Comparison of ENCODE assay signal across 20 mouse cellular contexts in genomic region chr8:79153201-79153600, GRCm38 (mm10).
"Had no signal": no experiment of that assay in that cellular context is flagged by ENCODE, and none has a peak within 500 bp of the region (broad histone marks: within the 10 kb centered on the region; RNA-seq: fewer than 3 reads in every experiment).

No protein-coding gene starts in this region.

- H3K27me3 ChIP-seq: intestine, embryonic 15.5 days; kidney, embryonic 15.5 days; liver, embryonic 12.5 days; liver, embryonic 15.5 days; lung, embryonic 15.5 days; megakaryocyte, embryonic 14.5 days; midbrain, embryonic 13.5 days; neural tube, embryonic 13.5 days had no signal

- H3K36me3 ChIP-seq: liver, embryonic 12.5 days; liver, embryonic 15.5 days had no signal

- H3K9me3 ChIP-seq: intestine, embryonic 15.5 days; kidney, embryonic 15.5 days; liver, embryonic 12.5 days; liver, embryonic 15.5 days; lung, embryonic 15.5 days; megakaryocyte, embryonic 14.5 days; midbrain, embryonic 10.5 days; midbrain, embryonic 13.5 days; neural tube, embryonic 13.5 days had no signal

- H3K4me1 ChIP-seq: kidney, embryonic 15.5 days; liver, embryonic 12.5 days; liver, embryonic 15.5 days; lung, embryonic 15.5 days; midbrain, embryonic 13.5 days; neural tube, embryonic 13.5 days had no signal

- H3K4me3 ChIP-seq: intestine, embryonic 15.5 days; kidney, embryonic 15.5 days; left cerebral cortex, adult 2 months; liver, embryonic 12.5 days; liver, embryonic 15.5 days; lung, embryonic 15.5 days; megakaryocyte, embryonic 14.5 days; midbrain, embryonic 10.5 days; midbrain, embryonic 13.5 days; myocyte; neural tube, embryonic 13.5 days had no signal

- H3K27ac ChIP-seq: intestine, embryonic 15.5 days; kidney, embryonic 15.5 days; liver, embryonic 12.5 days; liver, embryonic 15.5 days; lung, embryonic 15.5 days; midbrain, embryonic 10.5 days; midbrain, embryonic 13.5 days; neural tube, embryonic 13.5 days had no signal

- H3K9ac ChIP-seq: intestine, embryonic 15.5 days; kidney, embryonic 15.5 days; liver, embryonic 12.5 days; liver, embryonic 15.5 days; lung, embryonic 15.5 days; midbrain, embryonic 13.5 days; neural tube, embryonic 13.5 days had no signal

- H3K4me2 ChIP-seq: intestine, embryonic 15.5 days; kidney, embryonic 15.5 days; liver, embryonic 12.5 days; liver, embryonic 15.5 days; lung, embryonic 15.5 days; midbrain, embryonic 13.5 days; neural tube, embryonic 13.5 days had no signal

- ATAC-seq: intestine, embryonic 15.5 days; liver, embryonic 12.5 days; midbrain, embryonic 13.5 days; midbrain, embryonic 16.5 days had no signal

- DNase-seq: layer of hippocampus, postnatal 36 days; lung, adult 18-20 months; lung, postnatal 10 days; lung, postnatal 36 days; retina, postnatal 1 day; right cerebral cortex, postnatal 25 days; thymus, adult 18-20 months; thymus, postnatal 36 days had no signal
